Mouse (Mus musculus) bone marrow, adult 2 months (tissue): ENCODE results near the gene Vgll4.

Source experiments
- CTCF ChIP-seq: fragments of 200-500 bp; IDR thresholded peaks from 2 replicates; pipeline ENCODE4 v1.5.1; 2011; ENCODE audit warnings: low read length, control low read depth; ENCODE audit not compliant: control insufficient read depth, insufficient read depth
- POLR2A ChIP-seq: fragments of 200-500 bp; IDR thresholded peaks from 2 replicates; pipeline ENCODE4 v1.6.1; 2011; ENCODE audit warnings: low read depth, mild to moderate bottlenecking, control low read depth, low read length, borderline replicate concordance; ENCODE audit not compliant: control insufficient read depth

- TF ChIP-seq POLR2A (no peak), CTCF (no peak)
These were observed 83.8 kb downstream of the Vgll4 start for GRCm38 (mm10) chr6:114886012-114886411.
